25 mouse cellular contexts compared by ENCODE assay signal in genomic region chr15:91957273-91957672, GRCm38 (mm10).
DNase-seq lines count a peak whose midpoint lies in the region; ATAC-seq and TF ChIP-seq lines count a peak whose summit lies in the region.
"Had no signal": no experiment of that assay in that cellular context is flagged by ENCODE, and none has a peak within 500 bp of the region (broad histone marks: within the 10 kb centered on the region; RNA-seq: fewer than 3 reads in every experiment).

No protein-coding gene starts in this region.

- DNase-seq in forebrain, embryonic 14.5 days (ENCODE audit: low spot score): peak; percentile 36
- DNase-seq in frontal cortex, postnatal 36 days (ENCODE audit: low spot score in 2 of 2): no peak
- DNase-seq in layer of hippocampus, adult 9-11 months: peak; percentile 13
- DNase-seq in layer of hippocampus, postnatal 36 days: no peak
- peak; percentile 61 for DNase-seq in telencephalon, adult 2 months (ENCODE audit: low read depth, low spot score)
- DNase-seq in lung, postnatal 0 days (ENCODE audit: low spot score): no peak
- DNase-seq: adrenal gland, adult 8-10 months; adrenal gland, postnatal 14 days; adrenal gland, postnatal 36 days; B cell, adult 2 months; cerebellum, adult 11-12 months; cerebellum, adult 2 months; cerebellum, adult 9-10 months; cerebellum, postnatal 10 days; cerebellum, postnatal 25 days had no signal

- H3K9ac ChIP-seq in forebrain, embryonic 14.5 days (ENCODE audit: low read length): no peak overlapping the region
- no peak overlapping the region for H3K9ac ChIP-seq in forebrain, embryonic 13.5 days
- H3K9ac ChIP-seq in lung, postnatal 0 days (replicated peaks; ENCODE audit: low read depth): no peak overlapping the region
- H3K9ac ChIP-seq: embryonic facial prominence, embryonic 12.5 days; forebrain, embryonic 15.5 days had no signal

- no peak overlapping the region for H3K4me2 ChIP-seq in forebrain, embryonic 14.5 days (ENCODE audit: low read length)
- H3K4me2 ChIP-seq in forebrain, embryonic 13.5 days: no peak overlapping the region
- no peak overlapping the region for H3K4me2 ChIP-seq in lung, postnatal 0 days (replicated peaks; ENCODE audit: low read depth, low read length)
- H3K4me2 ChIP-seq: embryonic facial prominence, embryonic 12.5 days; forebrain, embryonic 15.5 days had no signal

- H3K27ac ChIP-seq in forebrain, embryonic 14.5 days (ENCODE audit: low read depth, low read length): no peak overlapping the region
- H3K27ac ChIP-seq in forebrain, embryonic 13.5 days: no peak overlapping the region
- H3K27ac ChIP-seq in lung, postnatal 0 days (ENCODE audit: low read length): no peak overlapping the region
- H3K27ac ChIP-seq: embryonic facial prominence, embryonic 10.5 days; embryonic facial prominence, embryonic 12.5 days; forebrain, embryonic 15.5 days had no signal

- H3K36me3 ChIP-seq in forebrain, embryonic 14.5 days (ENCODE audit: control insufficient read depth, insufficient read depth, low read length): no peaks in the 10 kb centered on the region
- H3K36me3 ChIP-seq in forebrain, embryonic 13.5 days (ENCODE audit: poor library complexity, severe bottlenecking): no peaks in the 10 kb centered on the region
- H3K36me3 ChIP-seq in lung, postnatal 0 days (ENCODE audit: insufficient read depth, low read length): no peaks in the 10 kb centered on the region
- H3K36me3 ChIP-seq: embryonic facial prominence, embryonic 10.5 days; embryonic facial prominence, embryonic 12.5 days; forebrain, embryonic 15.5 days; G1E had no signal

- H3K4me1 ChIP-seq in forebrain, embryonic 14.5 days (ENCODE audit: control insufficient read depth, insufficient read depth, low read length): no peaks in the 10 kb centered on the region
- H3K4me1 ChIP-seq in forebrain, embryonic 13.5 days: no peaks in the 10 kb centered on the region
- no peaks in the 10 kb centered on the region for H3K4me1 ChIP-seq in lung, postnatal 0 days (ENCODE audit: insufficient read depth, low read depth, low read length)
- H3K4me1 ChIP-seq: embryonic facial prominence, embryonic 10.5 days; embryonic facial prominence, embryonic 12.5 days; forebrain, embryonic 15.5 days had no signal

- no peak overlapping the region for H3K4me3 ChIP-seq in forebrain, embryonic 14.5 days (ENCODE audit: low read depth, low read length)
- no peak overlapping the region for H3K4me3 ChIP-seq in forebrain, embryonic 13.5 days
- no peak overlapping the region for H3K4me3 ChIP-seq in lung, postnatal 0 days (ENCODE audit: low read depth, low read length)
- H3K4me3 ChIP-seq: embryonic facial prominence, embryonic 10.5 days; embryonic facial prominence, embryonic 12.5 days; forebrain, embryonic 15.5 days had no signal

- TF ChIP-seq CTCF in lung, postnatal 0 days (IDR thresholded peaks at IDR 0.05): no peak

- WGBS in forebrain, embryonic 14.5 days: 83% methylated on average over 2 of the region's 2 CpGs
- 86% methylated on average over 2 of the region's 2 CpGs for WGBS in forebrain, embryonic 13.5 days
- WGBS in lung, postnatal 0 days: 65% methylated on average over 2 of the region's 2 CpGs

- no peaks in the 10 kb centered on the region for H3K9me3 ChIP-seq in forebrain, embryonic 14.5 days (replicated peaks; ENCODE audit: control insufficient read depth, low read length)
- H3K9me3 ChIP-seq in forebrain, embryonic 13.5 days (replicated peaks): no peaks in the 10 kb centered on the region
- no peaks in the 10 kb centered on the region for H3K9me3 ChIP-seq in lung, postnatal 0 days (ENCODE audit: low read length)
- H3K9me3 ChIP-seq: embryonic facial prominence, embryonic 10.5 days; embryonic facial prominence, embryonic 12.5 days; forebrain, embryonic 15.5 days had no signal

- ATAC-seq in forebrain, embryonic 14.5 days: no peak
- ATAC-seq in forebrain, embryonic 13.5 days: no peak
- peak; percentile 58 for ATAC-seq in frontal cortex, adult (ENCODE audit: low TSS enrichment)
- no peak for ATAC-seq in lung, postnatal 0 days
- ATAC-seq: activated CD4-positive, CD25-positive, alpha-beta regulatory T cell, adult 4 months; CD4-positive, CD25-positive, alpha-beta regulatory T cell, adult 4 months; forebrain, embryonic 15.5 days; Patski had no signal

- TF ChIP-seq EP300 in lung, postnatal 0 days (IDR thresholded peaks at IDR 0.05): no peak

- no peaks in the 10 kb centered on the region for H3K27me3 ChIP-seq in forebrain, embryonic 14.5 days (replicated peaks; ENCODE audit: control insufficient read depth, insufficient read depth, low read length)
- no peaks in the 10 kb centered on the region for H3K27me3 ChIP-seq in forebrain, embryonic 13.5 days
- H3K27me3 ChIP-seq in lung, postnatal 0 days (replicated peaks; ENCODE audit: insufficient read depth, low read length): no peaks in the 10 kb centered on the region
- H3K27me3 ChIP-seq: CH12.LX; embryonic facial prominence, embryonic 12.5 days; forebrain, embryonic 15.5 days had no signal

Comparison
In these comparisons a context has a peak if more than half of its experiments do, and no peak if none do; other contexts are left out.
1. DNase-seq: peak in forebrain, embryonic 14.5 days (single experiment), layer of hippocampus, adult 9-11 months (single experiment) and telencephalon, adult 2 months (single experiment); none in frontal cortex, postnatal 36 days (0 of 2), layer of hippocampus, postnatal 36 days (0 of 2) and lung, postnatal 0 days (single experiment).